Mouse (Mus musculus) natural killer cell, adult 2 months (primary cell): ENCODE results near the gene Heg1.

Source experiments
- DNase-seq, 2 experiments: peaks; one replicate each; pipeline ENCODE4 v3.0.0; 2022; ENCODE audit warnings: low spot score in 2 of 2

Heg1 gene

DNA sequence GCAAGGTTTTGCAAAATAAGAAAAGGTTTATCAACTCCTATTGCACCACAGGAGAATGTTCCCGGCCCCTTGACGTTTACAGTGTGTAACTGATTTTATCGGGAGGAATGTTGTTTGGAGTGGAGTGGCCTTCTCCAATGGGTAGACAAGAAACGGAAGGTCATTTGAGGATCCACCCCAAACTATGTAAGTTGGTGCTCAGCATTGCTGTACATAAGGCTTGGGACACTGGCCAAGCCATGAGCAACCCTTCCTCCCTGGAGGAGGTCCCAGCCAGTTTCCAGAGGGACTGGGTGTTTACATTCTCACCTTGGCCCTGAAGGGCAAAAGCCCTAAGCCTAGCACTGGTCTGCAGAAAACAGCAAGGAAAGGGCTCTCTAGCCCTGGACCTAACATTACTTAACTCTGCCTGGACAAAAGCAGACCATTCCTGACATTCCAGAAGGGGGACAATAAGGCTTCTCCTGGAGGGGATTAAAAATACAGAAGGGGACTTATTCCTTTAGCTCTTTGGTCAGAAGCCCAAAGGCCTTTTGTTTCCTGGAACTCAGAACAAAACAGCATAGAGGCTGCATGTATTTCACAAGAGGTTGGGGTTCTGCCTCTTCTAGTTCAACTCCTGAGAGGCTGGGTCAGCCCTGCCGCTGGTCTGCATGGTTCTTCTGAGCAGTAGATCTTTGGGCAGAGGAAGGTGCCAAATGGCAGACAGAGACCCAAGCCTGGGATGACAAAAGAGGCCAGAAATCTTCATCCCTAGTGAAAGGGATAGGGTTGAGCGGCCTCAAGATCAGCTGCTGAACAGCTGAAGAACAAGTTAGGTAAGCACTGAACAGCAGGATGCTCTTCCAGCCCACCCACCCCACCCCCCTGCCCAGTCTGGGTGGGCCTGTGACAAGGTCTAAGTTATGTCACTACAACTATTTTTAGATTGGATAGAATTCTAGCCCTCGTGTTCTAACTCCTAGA lies 7.5 kb upstream of the Heg1 start:
- no peak for DNase-seq

DNA sequence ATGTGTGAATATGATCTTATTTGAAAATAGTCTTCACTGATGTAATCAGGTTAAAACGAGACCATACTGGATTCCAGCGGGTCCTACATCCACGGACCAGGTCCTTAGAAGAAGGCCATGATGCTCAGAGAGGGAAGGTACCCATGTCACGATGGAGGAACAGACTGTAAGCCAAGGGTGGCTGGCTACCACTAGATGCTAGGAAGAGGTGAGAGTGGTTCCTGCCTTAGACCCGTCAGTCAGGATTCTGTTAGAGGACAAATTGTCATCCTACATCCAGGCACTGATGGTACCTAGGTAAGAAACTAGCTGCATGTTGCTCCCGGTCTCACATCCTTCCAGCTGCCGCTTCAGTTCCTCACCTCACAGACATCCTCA lies 6.9 kb upstream of the Heg1 start:
- DNase-seq = no peak

DNA sequence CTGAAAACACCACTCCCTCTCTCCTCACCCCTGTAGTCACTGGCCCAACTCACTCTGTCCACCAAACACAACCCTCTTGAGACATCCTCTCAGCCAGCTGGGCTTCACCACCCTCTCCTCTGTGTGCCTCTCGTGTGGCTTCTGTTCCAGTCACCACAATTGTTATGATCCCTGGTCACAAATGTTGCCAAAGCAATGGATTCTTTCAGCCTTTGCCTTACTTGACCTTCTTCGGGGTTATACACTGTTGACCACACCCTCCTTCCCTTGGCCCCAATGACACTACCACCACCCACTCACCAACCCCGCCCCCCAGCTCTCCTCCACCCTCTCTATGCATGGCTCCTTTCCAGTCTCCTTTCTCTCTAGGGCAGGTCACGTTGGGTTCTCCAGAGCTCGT lies 6.3 kb upstream of the Heg1 start:
- no peak for DNase-seq

DNA sequence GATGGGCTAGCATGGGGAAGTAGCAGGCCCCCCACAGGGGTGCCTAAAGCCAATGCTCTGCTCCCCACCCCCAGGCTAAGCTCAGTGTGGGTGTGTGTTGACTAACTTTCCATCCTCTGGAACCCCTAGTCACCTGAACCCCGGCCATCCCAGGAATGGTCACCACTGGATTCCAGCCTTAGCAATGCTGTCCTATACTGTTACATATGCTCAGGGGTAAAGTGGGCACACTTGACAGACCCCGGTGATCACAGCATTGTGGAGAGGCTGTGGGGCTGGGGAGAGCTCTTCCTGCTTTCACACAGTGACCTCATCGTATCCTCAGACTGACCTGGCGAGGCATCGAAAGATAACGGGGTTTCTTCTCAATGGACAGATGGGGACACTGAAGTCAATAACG lies 3.9 kb upstream of the Heg1 start:
- no peak for DNase-seq

DNA sequence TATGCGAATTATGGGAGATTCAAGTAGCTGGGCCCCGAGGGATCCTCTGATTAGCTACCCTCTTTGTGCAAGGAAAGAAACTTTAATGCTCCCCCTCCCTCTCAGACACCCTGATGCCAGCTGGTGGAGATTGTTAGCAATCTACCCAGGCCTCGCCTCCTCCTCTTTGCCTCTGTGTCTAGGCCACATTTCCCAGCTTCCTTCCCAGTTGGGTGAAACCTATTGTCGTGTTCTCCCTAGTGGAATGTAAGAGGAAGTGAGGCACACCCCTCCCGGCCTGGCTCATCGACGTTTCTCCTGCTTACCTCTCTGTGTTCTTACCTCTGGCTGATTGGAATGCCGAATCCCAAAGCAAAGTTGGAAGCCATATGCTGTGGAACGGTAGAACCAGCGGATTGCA lies 3.4 kb upstream of the Heg1 start:
- no peak for DNase-seq

DNA sequence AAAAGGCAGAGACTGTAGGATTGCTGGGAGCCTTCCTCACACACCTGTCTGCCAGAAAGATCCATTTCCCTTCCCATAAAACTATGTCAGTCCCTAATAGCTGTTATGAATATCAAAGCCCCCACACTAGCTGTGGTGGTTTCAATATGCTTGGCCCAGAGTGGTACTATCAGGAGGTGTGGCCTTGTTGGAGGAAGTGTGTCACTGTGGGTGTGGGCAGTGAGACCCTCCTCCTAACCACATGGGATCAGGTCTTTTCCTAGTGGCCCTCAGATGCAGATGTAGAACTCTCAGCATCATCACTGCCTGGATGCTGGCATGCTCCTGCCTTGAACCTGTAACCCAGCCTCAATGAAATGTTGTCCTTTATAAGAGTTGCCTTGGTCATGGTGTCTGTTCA lies 2.5 kb upstream of the Heg1 start:
- DNase-seq = no peak

DNA sequence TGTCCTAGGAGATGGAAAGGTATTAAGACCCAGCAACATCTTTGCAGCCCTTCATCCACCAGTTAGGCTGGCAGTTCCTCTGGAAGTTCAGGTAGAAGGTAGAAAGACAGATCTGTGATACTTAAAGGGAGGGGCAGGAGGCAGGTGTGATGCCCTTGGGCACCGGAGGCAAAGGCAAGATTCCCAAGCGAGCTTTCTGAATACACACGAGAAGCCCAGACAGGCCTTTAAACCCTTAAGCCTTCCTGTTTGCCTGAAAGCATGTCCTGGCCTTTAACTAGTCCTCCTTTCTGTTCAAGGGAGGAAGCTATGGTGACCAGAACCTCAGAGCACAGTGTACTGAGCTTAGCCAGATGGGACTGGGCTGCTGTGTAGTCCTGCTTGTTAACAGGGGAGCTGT lies 1.5 kb upstream of the Heg1 start:
- no peak for DNase-seq

DNA sequence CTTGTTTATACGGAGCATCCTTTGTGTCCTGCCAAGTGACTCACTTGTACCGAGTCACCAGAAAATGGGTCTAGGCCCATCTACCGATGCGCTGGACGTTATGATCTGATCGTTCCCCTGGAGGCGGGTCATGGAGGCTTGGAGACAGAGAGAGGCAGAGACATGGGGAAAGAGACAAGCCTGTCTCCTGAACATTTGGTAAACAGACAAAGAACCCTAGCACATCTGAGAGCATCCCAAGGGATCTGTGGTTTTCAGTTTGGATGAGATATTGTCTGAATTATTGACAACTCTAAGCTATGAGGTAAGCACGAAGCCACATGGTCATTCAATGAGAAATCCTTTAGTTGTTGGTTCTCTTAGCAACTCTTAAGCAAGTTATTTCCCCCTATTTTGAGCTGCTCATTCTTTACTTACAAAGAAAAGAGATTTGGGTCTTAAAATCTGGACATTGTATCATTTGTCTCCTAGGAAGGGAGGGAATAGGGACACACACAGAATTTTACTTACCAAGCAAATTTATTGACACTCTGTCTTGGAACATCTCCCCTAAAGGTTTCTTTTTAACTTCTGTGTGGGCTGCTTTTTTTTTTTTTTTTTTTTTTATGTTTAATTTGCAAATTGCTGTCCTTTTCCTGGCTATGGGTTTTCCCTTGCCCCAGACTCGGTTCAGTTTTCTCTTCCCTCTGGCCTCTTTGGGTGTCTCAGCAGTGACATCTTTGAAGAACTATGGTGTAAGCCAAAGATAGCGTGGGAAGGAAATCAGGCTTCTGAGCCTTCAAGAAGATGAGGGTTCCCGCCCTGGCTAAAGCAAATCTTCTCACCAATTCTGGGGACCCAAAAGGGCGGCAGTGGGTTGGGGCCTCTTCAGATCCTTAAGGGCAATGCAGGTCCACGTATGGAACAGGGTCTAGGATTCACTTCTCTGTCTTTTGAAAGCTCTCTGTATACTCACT lies 686 bp upstream of the Heg1 start:
- DNase-seq = no peak

DNA sequence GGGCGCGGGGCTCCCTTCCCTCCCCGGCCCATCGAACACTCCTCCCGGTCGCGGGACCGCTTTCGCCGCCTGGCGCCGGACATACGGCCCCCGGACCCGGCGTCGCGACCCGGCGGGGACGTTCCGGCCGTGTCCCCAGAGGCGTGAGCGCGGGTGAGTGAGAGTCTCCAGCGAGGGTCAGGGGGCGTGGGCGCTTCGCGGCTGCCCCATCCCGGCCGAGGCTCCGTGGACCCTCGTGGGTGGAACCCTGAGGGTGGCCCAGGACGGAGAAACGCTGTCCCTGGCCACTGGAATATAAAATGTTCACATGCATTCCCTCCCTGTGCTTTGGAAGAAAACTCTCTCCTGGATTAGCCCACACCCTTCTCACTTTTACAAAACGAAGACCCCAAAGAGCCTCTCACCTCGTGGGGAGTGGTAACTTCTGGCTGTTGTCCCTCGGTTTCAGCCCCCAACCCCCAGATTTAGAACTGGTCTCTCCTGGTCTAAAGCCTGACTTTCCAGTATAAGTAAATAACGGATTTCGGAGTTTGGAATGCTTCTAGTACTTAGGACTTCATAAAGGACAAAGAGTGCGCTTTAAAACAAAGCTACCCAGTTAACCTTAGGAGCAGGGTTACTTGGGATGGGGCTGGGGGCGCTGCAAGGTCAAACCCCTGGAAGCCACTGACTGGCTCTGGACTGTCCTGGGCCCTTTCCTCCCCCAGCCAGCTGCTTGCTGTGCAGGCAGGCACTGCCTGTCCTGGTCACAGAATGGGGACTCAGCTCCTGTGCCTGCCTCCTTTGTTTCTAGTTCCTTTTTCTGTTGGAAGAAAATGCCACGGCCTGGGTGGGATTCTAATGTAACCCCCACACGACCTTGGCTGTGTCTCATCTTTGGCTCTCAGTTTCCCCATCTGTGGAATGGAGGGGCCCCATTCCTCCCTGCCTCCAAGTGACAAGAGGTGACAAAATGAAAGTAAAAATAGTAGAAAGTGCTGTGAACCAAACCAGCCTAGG lies 832 bp downstream of the Heg1 start:
- no peak for DNase-seq

DNA sequence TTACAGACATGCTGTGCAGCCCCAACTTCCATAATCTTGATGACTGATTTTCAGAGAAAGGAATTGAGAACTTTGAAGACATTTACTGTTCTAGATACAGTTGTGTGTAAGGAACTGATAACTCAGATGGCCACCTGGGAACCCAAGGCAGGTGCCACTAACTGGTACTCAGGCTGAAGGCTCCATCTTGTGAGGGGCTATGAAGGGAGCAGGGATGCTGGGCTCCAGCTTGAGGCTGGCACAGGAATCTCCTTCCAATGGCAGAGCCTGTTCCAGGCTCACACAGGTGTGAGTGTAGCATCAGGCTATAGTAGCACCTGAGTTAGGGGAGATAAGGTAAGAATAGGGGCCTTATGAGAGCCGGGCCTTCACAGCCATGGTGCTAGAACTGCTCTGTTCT lies 1.9 kb downstream of the Heg1 start:
- no peak for DNase-seq

DNA sequence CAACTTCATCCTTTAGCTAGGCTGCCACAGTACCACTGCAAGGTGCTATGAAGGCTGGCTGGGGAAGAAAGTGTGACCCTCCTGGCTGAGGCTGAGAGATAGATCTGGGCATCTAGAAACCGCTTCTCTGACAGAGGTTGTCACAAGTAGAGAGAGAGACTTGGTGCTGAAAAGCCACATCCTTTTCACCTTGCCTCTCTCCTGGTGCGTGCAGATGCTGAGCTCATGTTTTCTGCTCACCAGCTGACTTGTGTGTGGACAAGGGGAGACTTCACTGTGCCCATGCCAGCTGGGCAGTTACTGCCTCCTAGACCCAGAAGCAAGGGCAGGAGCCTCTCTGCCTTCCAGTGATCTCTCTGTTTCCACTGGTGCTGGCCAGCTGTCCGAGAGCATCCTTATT lies 3.6 kb downstream of the Heg1 start:
- DNase-seq = peak; percentile 50 to 55

DNA sequence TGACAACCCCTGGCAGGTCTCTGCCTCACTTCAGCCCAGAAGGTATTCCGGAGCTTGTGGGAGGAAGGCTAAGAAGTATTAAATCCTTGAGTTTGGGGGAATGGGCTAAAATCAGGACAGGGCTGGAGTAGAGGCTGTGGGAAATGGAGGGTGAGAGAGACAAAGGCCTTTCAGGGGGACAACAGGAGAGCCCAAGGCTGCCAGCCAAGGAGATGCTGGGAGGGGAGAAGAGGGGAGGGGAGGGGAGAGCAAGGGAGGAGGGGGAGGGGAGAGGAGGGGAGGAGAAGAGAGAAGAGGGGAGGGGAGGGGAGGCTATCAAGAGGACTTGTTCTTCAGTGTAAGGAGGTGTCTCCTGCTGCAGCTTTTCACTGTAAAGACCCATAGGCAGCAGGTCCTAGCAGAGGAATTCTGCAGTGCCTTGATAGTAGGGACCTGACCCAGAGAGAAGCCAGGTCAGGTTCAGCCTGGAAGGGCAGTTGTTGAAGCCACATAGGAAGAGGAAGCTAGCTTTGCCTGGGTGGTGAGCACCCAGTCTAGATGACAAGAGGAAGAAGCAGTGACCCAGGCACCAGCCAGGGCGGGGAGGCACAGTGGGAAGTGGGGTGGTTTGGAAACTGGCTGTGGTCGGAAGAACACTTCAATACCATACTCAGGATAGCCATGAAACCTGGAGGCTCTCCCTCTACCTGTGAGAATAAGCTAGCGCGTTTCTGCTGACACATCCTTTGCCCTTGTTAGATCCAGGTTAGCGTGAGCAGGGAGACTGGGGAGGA lies 7.0 kb downstream of the Heg1 start:
- DNase-seq = peak; percentile 25 to 57

DNA sequence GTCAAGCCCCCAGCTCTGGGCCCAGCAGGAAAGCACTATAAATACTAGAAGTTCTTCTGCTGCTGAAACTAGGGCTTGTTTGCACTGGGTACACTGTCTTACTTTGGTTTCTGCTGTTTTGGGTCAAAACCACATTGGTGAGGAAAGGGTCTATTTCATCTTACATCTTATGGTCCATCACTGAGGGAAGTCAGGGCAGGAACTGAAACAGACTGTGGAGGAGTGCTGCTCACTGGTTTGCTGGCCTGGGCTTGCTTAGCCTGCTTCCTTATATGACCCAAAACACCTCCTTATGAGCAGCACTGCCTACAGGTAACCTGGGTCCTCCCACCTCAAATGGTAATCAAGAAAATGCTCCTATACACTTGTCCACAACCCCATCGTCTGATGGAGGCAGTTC lies 9.4 kb downstream of the Heg1 start:
- no peak for DNase-seq

DNA sequence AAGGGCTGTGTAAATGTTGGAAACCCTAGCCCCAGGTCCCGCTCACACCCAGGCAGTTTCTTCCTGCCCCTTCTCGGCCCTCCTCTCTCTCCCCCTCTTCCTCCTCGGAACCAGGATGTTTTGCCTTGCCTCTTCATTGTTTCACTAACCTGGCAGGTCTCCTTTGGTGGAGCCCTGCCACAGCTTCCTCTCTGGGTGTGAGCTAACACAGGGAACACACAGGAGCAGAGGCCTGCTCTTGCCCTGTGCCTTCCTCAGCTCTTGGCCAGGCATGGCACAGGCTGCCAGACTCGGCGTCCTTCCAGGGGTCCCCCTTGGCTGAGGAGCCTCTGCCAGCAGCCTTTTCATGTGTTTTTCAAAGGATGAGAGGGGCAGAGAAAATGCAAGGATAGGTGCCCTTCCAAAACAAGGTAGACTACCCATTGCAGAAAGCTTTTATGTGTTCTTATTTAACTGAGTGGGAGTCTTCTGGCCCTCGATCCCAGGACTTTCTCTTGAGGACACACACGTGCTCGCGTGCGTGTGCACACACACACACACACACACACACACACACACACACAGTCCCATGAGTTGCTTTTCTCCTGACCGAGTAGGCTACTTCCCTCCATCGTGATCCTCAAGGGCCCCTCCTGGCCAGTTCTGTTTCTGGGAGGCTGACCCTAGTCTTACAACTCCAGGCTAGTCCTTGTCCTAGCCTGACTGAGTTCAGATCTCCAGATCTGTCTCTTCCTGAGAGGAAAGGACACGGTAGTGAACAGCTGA lies 12.8 kb downstream of the Heg1 start:
- no peak for DNase-seq

DNA sequence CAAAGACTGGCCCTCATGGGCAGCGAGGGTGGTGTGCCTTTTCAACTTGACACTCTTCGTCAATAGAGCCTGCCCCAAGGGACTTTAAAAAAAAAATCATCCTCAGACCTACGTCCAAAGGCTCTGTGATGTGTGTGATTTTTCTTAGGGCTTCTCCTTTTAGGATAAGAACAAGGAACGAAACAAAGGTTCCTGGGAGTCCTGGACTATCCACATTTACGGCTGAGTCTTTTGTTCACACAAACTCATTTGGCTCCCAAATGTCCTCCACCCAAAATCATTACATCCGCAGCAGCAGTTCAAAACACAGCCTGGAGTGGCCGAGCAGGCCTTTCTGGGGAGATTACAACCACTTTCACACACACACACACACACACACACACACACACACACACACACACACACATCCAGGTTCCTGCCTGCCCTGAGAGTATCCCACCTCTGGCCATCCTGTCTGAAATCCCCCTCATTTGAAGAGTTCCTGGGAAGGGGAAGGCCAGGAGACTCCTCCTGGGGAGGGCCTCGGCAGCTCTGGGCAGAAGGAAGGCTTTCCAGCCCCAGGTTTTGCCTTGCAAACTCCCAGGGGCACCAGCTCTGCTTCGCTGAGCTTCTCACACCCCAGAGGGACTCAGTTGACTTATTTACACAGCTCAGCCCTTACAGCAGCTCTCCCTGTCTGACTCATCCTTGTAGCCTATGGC lies 13.6 kb downstream of the Heg1 start:
- DNase-seq = no peak

DNA sequence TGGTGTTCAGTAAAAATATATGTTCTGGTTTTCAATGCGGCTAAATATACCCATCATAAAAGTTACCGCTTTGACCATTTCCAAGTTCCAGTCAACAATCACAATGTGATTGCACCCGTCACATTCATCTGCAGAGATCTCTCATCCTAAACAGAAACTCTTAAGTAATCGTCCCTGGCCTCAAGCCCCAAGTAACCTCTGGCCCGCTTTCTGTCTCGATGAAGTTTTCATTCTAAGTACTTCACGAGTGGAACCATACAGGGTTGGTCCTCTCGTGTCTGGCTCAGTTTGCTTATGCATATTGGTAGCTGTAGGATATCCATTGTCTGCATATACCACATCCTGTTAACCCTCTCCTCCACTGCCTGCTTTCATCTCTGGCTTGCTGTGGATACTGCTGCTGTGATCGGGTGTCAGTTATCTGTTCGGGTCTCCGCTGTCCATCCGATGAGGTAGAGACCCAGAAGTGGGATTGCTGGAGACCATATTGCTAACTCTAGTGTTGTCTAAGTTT lies 14.2 kb downstream of the Heg1 start:
- no peak for DNase-seq

DNA sequence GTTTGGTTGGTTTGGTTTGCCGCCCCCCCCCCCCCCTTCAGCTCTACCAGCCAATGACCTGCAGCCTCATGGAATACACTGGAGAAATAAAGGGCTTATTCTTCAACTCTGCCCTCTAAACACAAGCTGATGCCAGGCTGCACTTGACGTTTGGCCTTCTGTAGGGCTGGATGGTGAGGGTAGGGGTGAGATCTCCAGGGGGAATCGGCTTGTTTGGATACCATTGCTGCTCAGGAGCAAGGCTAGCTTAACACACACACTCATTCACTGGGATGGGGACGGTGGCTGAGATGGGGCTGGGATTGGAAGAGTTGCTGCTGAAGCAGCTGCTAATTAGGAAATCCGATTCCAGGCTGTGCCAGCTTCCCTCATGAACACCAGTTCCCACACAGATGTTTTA lies 16.4 kb downstream of the Heg1 start:
- no peak for DNase-seq

DNA sequence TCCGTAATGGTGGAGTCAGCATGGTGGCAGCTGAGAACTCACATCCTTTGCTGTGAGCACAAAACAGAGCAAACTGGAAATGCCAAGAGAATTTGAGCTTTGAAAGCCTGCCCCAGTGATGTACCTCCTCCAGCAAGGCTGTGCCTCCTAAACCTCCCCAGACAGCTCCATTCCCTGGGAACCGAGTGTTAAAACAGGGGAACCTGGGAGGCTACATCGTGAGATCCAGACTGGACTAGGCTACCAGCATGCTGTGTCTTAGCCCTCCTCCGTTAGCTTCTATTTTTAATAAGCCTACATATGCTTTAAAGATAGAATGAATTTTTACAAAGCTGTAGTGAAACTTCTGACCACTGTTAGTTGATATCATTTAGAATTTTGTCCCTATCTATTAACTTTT lies 17.7 kb downstream of the Heg1 start:
- DNase-seq = no peak

DNA sequence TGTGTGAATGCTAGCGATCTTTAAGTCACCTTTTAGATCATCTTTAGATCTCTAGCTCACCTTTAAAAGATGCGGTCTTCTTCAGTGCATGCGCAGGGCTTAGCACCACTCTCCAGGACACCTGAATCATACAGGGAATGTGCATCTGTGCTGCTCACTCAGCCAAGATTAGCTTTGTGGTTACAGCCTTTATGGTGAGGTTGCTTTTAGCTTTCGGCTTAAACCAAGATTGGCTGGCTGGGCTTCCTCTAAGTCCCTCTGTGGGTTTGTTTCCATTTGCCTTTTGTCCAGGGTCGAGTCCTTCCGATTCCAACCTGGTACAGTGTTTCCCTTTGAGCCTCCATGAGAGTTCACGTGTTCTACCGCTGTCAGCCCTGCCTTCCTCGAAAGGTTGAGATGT lies 20.1 kb downstream of the Heg1 start:
- no peak for DNase-seq
